In genomic region chr5:32138446-32139195, GRCm38 (mm10) we compare ENCODE assay signal across 8 mouse cellular contexts. TPM values are rescaled to one million over a fixed set of nuclear protein-coding genes. Genes with fewer than 3 reads are reported as not detected.
DNase-seq lines count a peak whose midpoint lies in the region; ATAC-seq and TF ChIP-seq lines count a peak whose summit lies in the region.

No protein-coding gene starts in this region.

- no peaks in the 10 kb centered on the region for H3K36me3 ChIP-seq in spleen, adult 2 months (ENCODE audit: control insufficient read depth, insufficient read depth, low read length)
- H3K36me3 ChIP-seq in thymus, adult 2 months (ENCODE audit: control insufficient read depth, insufficient read depth, low read length), result no peaks in the 10 kb centered on the region

- WGBS in spleen, adult 2 months, result 68% methylated on average over 10 of the region's 10 CpGs
- 86% methylated on average over 10 of the region's 10 CpGs for WGBS in thymus, adult 2 months

- DNase-seq in spleen, adult 2 months (ENCODE audit: low read depth in 1 of 2, low spot score in 2 of 2), result no peak
- no peak for DNase-seq in spleen, postnatal 14 days (ENCODE audit: low spot score in 2 of 2)
- peak; percentile 72 to 78 for DNase-seq in heart, adult 9 months (ENCODE audit: low spot score in 2 of 2)
- DNase-seq in kidney, postnatal 36 days, result peak; percentile 44 to 49
- no peak for DNase-seq in yolk sac, embryonic 10.5 days (ENCODE audit: low spot score)
- DNase-seq in spleen, adult 18-20 months, result no peak
- DNase-seq in thymus, adult 2 months, result no peak

- H3K4me1 ChIP-seq in spleen, adult 2 months (ENCODE audit: control insufficient read depth, insufficient read depth, insufficient read length), result peaks cover 7% of the 10 kb centered on the region
- peaks cover 13% of the 10 kb centered on the region for H3K4me1 ChIP-seq in thymus, adult 2 months (replicated peaks; ENCODE audit: control insufficient read depth, insufficient read depth, low read length)

- peaks cover 8% of the 10 kb centered on the region for H3K27me3 ChIP-seq in spleen, adult 2 months (ENCODE audit: control insufficient read depth, insufficient read depth, low read length)
- peaks cover 2% of the 10 kb centered on the region; the same call in 1 of the 2 replicates for H3K27me3 ChIP-seq in thymus, adult 2 months (ENCODE audit: control insufficient read depth, insufficient read depth, low read length)

- 0 out of 2 replicates have a peak, but pooled peaks have one; percentile 4 for ATAC-seq in monocyte, adult 5-6 weeks (replicated peaks; ENCODE audit: insufficient number of reproducible peaks, low FRiP score, low TSS enrichment, poor library complexity, severe bottlenecking)

- no peak for TF ChIP-seq POLR2A in spleen, adult 2 months (IDR thresholded peaks at IDR 0.05; ENCODE audit: low read depth, low read length)
- no peak for TF ChIP-seq POLR2A in thymus, adult 2 months (IDR thresholded peaks at IDR 0.05; ENCODE audit: control insufficient read depth, extremely low read depth, insufficient read depth, low read length, poor library complexity)

- no peak overlapping the region for H3K4me3 ChIP-seq in spleen, adult 2 months (ENCODE audit: extremely low read depth, insufficient read depth, insufficient read length)
- H3K4me3 ChIP-seq in thymus, adult 2 months (ENCODE audit: control insufficient read depth, insufficient read depth, low read length), result no peak overlapping the region

- TF ChIP-seq CTCF in spleen, adult 2 months (IDR thresholded peaks at IDR 0.05; ENCODE audit: extremely low read depth, insufficient read depth, insufficient read length, insufficient replicate concordance), result no peak
- no peak for TF ChIP-seq CTCF in thymus, adult 2 months (IDR thresholded peaks at IDR 0.05; ENCODE audit: borderline replicate concordance, control insufficient read depth, extremely low read depth, insufficient read depth, low read length, poor library complexity)

- peak overlapping the region; percentile 70 for H3K27ac ChIP-seq in spleen, adult 2 months (ENCODE audit: insufficient read depth, low read length)
- no peak overlapping the region for H3K27ac ChIP-seq in thymus, adult 2 months (ENCODE audit: control insufficient read depth, insufficient read depth, low read length)

RNA-seq across cellular contexts. Expression of gene Fosl2, which starts 3.0 kb away (rescaled TPM):
- 5.0 and 5.1 TPM in 2 replicates for polyA plus RNA-seq in spleen, adult 2 months (2012; rRNA removed)
- 75.5 to 116 TPM (median 87.6 TPM) in 3 replicates for total RNA-seq in monocyte, adult 5-6 weeks (2017)
- 8.5 and 9.2 TPM in 2 replicates for polyA plus RNA-seq in thymus, adult 2 months (2012; rRNA removed)

Comparison
In these comparisons a context has a peak if more than half of its experiments do, and no peak if none do; other contexts are left out.
1. DNase-seq: peak in heart, adult 9 months (2 of 2) and kidney, postnatal 36 days (2 of 2); none in spleen, adult 2 months (0 of 2), spleen, postnatal 14 days (0 of 2), yolk sac, embryonic 10.5 days (single experiment), spleen, adult 18-20 months (0 of 2) and thymus, adult 2 months (single experiment).